Mouse (Mus musculus) hindbrain, embryonic 13.5 days (tissue): Measurements from ENCODE around the gene Lsmem1. TPM values are rescaled to one million over a fixed set of nuclear protein-coding genes. Genes with fewer than 3 reads are reported as not detected.
A peak's percentile ranks its signal among the peaks of the same experiment; 100 is the strongest.

Experiments used
- ATAC-seq: fragments of 200-750 bp; cut with Nextera tagmentation; 2 replicates; pipeline ENCODE4 v1.8.0; 2017; ENCODE audit warnings: moderate TSS enrichment; ENCODE audit not compliant: low FRiP score
- H3K27ac ChIP-seq: fragments of 300-500 bp; sonication (generic); 2 replicates; pipeline ENCODE4 v1.5.1; 2015; ENCODE audit warnings: inconsistent platforms, mild to moderate bottlenecking, moderate library complexity
- H3K27me3 ChIP-seq: fragments of 300-500 bp; sonication (generic); 2 replicates; pipeline ENCODE4 v1.6.1; 2015; ENCODE audit warnings: mild to moderate bottlenecking, inconsistent platforms
- H3K36me3 ChIP-seq: fragments of 300-500 bp; sonication (generic); 2 replicates; pipeline ENCODE4 v1.6.1; 2015; ENCODE audit warnings: mild to moderate bottlenecking, inconsistent platforms
- H3K4me1 ChIP-seq: fragments of 300-500 bp; sonication (generic); replicated peaks from 2 replicates; pipeline ENCODE4 v1.6.1; 2015; ENCODE audit warnings: inconsistent platforms
- H3K4me2 ChIP-seq: fragments of 300-500 bp; sonication (generic); 2 replicates; pipeline ENCODE4 v1.6.1; 2015; ENCODE audit warnings: inconsistent platforms, mild to moderate bottlenecking, moderate library complexity
- H3K4me3 ChIP-seq: fragments of 300-500 bp; sonication (generic); 2 replicates; pipeline ENCODE4 v1.5.1; 2015; ENCODE audit warnings: mild to moderate bottlenecking, inconsistent platforms
- H3K9ac ChIP-seq: fragments of 300-500 bp; sonication (generic); 2 replicates; pipeline ENCODE4 v1.6.1; 2015; ENCODE audit warnings: mild to moderate bottlenecking, inconsistent platforms
- H3K9me3 ChIP-seq: fragments of 300-500 bp; sonication (generic); 2 replicates; pipeline ENCODE4 v1.6.1; 2016; ENCODE audit warnings: inconsistent platforms
- WGBS: fragments of 180-500 bp; shearing (Covaris S2); methylation state at CpG from one replicate; pipeline ENCODE4 v1.1.7; 2015; 5-methylcytosine and 5-hydroxymethylcytosine counted together
- polyA plus RNA-seq: library from polyadenylated mRNA; unstranded; fragments of >200 nt; fragmentation: Nextera tagmentation; extraction: Ambion mirVana; gene quantifications from 2 replicates; pipeline ENCODE4 v1.2.1, GENCODE M21; 2015

Lsmem1 gene
- polyA plus RNA-seq, 1 experiment from 2014 or later = 0.18 TPM

DNA sequence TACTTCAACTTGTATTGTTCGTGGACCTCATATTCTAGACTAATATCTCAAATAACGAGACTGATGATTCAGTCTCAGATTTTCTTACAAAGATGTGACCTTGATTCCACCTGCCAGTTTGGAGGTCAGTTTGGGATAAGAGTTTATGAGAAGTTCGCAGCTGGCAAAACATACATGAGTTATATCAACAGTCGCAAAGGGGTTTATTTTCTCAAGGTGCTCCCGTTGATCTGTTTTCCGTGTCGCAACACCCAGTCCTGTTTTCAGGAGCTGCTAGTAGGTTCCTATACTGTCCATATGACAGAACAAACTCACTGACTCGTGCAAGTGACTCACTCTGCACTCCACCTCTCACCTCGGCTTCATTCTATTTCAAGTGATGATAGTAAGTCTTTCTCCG, 24.4 kb upstream of the Lsmem1 start:
- WGBS = 60% methylated on average over 10 of the region's 10 CpGs
- Histone ChIP-seq H3K9ac (peak overlapping the region; percentile 65), H3K27me3 (no peaks in the 10 kb centered on the region), H3K9me3 (no peaks in the 10 kb centered on the region), H3K4me1 (peaks cover 22% of the 10 kb centered on the region), H3K4me3 (peak overlapping the region; percentile 92), H3K27ac (peak overlapping the region; percentile 81), H3K4me2 (peak overlapping the region; percentile 59), H3K36me3 (no peaks in the 10 kb centered on the region)
- ATAC-seq = no peak

DNA sequence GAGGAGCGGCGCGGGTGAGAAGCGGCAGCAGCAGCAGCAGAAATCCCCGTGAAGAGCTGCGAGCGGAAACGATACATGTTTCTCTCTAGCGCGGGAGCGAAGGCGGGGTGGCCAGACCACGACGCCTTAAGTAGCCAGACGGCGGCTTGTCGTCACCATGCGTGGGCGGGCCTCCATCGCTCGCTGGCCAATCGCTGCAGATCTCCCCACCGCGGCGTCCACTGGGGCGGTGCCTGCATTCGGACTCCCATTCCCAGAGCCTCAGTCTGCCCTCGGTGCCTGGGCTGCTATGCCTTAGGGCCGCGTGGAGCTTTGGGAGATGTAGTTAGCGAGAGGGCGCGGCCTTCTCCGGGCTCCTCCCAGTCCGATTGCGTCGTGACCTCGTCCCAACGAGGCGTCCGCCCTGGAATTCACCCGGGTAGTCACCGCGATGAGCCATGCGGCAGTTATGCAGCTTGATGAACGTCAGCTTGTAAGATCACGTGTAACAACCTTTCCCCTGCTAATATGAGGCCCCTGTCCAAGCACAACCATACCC, 23.9 kb upstream of the Lsmem1 start:
- Histone ChIP-seq H3K27ac (peak overlapping the region; percentile 98), H3K9me3 (no peaks in the 10 kb centered on the region), H3K27me3 (no peaks in the 10 kb centered on the region), H3K4me2 (peak overlapping the region; percentile 74), H3K4me1 (peaks cover 22% of the 10 kb centered on the region), H3K4me3 (peak overlapping the region; percentile 92), H3K36me3 (no peaks in the 10 kb centered on the region), H3K9ac (peak overlapping the region; percentile 97)
- ATAC-seq = peak; percentile 98
- WGBS = under 1% methylated on average over 46 of the region's 47 CpGs

DNA sequence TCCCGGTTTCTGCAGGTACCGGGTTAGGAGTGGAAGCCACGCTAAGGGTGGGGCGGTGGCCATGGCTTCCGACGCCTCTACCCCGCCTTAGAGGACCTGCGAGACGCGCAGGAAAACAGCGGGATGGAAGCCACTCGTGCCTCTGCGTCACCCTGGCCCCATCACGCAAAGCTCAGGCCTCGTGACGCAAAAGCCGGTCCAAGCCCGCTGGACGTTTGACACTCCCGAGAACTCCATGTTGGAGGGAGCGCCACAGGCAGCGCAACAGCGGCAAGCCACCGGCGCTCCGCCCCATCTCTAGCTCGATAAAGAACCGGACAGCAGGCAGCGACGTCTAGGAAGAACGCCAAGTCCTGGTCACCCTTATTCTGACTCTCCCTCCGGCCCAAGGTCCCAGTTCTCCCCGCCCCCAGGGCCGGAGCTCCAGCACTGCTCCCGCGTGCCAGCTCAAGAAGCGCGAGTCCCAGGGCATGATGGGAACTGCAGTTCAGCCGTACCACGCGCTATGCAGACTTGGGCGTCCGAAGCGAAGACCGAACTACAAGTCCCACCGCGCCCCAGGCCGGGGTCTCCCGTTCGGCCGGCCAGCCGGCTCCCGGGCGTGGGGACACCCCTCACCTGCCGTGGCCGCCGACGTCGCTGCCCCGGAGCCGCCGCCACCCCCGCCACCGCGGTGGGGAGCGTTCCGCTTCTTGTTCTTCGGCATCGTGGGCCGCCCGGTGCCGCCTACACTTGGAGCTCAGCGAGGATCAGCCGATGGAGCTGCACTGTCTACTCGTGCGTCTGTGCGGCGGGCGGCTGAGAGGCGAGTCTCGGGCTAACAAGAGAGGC, 23.2 kb upstream of the Lsmem1 start:
- Histone ChIP-seq H3K4me1 (peaks cover 22% of the 10 kb centered on the region), H3K9ac (peak overlapping the region; percentile 97), H3K27me3 (no peaks in the 10 kb centered on the region), H3K36me3 (no peaks in the 10 kb centered on the region), H3K4me3 (peak overlapping the region; percentile 92), H3K9me3 (no peaks in the 10 kb centered on the region), H3K27ac (peak overlapping the region; percentile 98), H3K4me2 (peak overlapping the region; percentile 74)
- ATAC-seq = peak; percentile 96
- WGBS = under 1% methylated on average over 75 of the region's 81 CpGs

DNA sequence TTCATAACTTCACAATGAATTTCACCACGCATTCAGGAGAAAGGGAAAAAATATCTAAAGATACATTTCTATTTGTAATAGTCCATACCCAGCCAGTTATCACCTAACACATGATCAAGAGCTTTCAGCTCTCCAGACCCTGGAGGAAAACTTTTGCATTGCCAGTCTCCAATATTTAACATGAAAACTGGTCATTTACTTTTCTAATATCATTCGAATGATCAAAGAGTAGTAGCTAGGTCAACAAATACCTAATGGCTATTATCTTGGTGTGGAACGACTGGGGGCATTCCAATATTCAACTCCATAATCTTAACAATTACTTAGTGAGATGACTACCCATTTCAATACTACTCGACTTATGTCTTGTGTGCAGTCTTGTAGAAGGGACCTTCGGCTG, 22.3 kb upstream of the Lsmem1 start:
- peak overlapping the region; percentile 98; the same call in 1 of the 2 replicates for H3K27ac ChIP-seq
- no peaks in the 10 kb centered on the region for H3K9me3 ChIP-seq
- H3K36me3 ChIP-seq = peaks cover under 1% of the 10 kb centered on the region; the same call in 1 of the 2 replicates
- no peak for ATAC-seq
- H3K4me3 ChIP-seq = peak overlapping the region; percentile 92
- peaks cover 22% of the 10 kb centered on the region for H3K4me1 ChIP-seq
- peak overlapping the region; percentile 97 for H3K9ac ChIP-seq
- H3K4me2 ChIP-seq = peak overlapping the region; percentile 74
- WGBS = 21% methylated on average over 5 of the region's 5 CpGs
- H3K27me3 ChIP-seq = no peaks in the 10 kb centered on the region

DNA sequence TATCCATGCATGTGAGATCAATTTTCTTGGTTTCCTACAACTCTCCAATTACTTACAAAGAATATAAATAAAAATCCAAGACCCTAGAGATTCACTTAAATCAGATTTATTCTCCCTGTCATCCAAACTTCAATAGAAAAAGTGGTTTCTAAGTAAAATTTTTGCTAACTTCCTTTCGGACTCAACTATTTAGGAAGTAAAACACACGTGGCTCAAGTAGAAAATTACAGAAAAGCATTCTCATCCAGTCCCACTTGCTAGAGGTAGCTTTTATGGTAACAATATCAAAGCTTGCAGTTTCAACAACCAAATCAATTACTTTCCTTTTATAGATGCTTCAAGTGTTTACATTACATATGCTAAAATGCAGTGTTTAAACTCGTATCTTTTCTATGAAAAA, 21.6 kb upstream of the Lsmem1 start:
- Histone ChIP-seq H3K36me3 (peaks cover 6% of the 10 kb centered on the region), H3K9ac (peak overlapping the region; percentile 97; the same call in 1 of the 2 replicates), H3K27me3 (no peaks in the 10 kb centered on the region), H3K9me3 (no peaks in the 10 kb centered on the region), H3K4me2 (peak overlapping the region; percentile 74), H3K4me3 (peak overlapping the region; percentile 92), H3K27ac (no peak overlapping the region), H3K4me1 (peaks cover 22% of the 10 kb centered on the region)
- ATAC-seq = no peak
- WGBS = 41% methylated on average over 3 of the region's 3 CpGs

DNA sequence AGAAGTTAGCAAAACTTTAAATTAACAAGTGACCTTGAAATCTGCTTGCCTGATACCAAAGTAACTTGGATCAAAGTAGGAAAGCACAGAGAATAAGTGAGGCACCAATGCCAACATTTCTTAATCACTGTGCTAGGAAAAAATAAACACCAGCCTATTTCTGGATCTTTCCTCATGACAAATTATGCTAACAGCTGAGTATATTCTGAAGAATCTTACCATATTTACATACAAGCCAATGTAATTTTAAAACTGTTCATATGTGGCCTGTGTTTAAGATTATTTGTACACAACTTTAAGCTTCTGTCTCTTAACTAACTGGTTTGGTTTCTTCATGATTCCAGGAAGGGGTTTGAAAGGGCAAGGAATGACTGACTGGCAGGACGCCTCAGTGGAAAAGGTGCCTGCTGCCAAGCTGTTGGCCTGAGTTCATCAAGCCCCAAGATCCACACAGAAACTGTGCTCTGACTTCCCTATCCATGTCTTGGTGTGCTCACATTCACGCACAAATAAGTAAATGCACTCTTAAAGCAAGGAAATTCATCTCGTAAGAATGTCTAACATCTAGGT, 20.8 kb upstream of the Lsmem1 start:
- WGBS = 50% methylated on average over 3 of the region's 3 CpGs
- Histone ChIP-seq H3K4me2 (peak overlapping the region; percentile 74), H3K36me3 (peaks cover 14% of the 10 kb centered on the region), H3K9me3 (no peaks in the 10 kb centered on the region), H3K9ac (peak overlapping the region; percentile 30; the same call in 1 of the 2 replicates), H3K4me3 (peak overlapping the region; percentile 92; the same call in 1 of the 2 replicates), H3K4me1 (peaks cover 22% of the 10 kb centered on the region), H3K27me3 (no peaks in the 10 kb centered on the region), H3K27ac (no peak overlapping the region)
- ATAC-seq = no peak

DNA sequence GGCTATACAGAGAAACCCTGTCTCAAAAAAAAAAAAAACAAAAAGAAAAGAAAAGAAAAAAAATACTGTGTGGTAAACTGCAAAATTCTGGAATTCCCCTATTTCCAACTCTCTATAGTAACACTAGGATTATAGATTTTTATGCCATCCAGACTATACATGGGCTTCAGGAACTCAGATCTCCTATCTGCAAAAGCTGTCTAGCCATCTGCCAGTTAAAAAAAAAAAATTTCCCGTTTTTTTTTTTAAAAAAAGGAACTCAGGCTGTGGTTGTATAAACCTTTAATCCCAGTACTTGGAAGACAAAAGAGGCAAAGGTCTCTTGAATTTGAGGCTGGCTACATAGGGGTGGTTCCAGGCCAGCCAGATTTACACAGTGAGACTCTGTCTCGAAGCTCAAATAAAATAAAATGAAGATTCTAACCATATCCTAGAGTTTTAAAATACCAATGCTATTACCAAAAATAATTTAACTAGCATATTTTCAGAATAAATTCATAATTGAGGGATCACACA, 19.2 kb upstream of the Lsmem1 start:
- H3K9ac ChIP-seq = no peak overlapping the region
- H3K4me2 ChIP-seq = no peak overlapping the region
- no peaks in the 10 kb centered on the region for H3K27me3 ChIP-seq
- H3K4me3 ChIP-seq = no peak overlapping the region
- WGBS = 82% methylated on average over 2 of the region's 2 CpGs
- peaks cover 30% of the 10 kb centered on the region for H3K36me3 ChIP-seq
- no peak for ATAC-seq
- peaks cover 18% of the 10 kb centered on the region for H3K4me1 ChIP-seq
- H3K9me3 ChIP-seq = no peaks in the 10 kb centered on the region
- H3K27ac ChIP-seq = no peak overlapping the region

DNA sequence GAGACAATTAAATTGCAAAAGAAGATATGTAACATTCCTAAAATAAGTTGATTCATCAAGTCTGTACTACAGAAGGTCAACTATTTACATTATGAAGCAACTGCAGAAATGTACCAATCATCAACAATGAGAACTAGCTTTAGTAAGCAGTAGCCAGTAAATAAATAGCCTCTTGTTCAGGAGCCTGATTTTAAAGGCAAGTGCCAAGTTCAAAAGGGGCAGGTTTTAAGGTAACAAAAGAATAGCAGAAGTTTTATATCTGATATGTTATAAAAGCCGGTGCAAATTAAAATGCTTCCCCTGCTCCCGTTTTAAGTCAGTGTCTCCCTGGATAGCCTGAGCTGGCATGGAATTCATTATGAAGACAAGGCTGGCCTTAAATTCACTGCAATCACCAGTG, 18.5 kb upstream of the Lsmem1 start:
- ATAC-seq = no peak
- Histone ChIP-seq H3K36me3 (peaks cover 37% of the 10 kb centered on the region), H3K4me3 (no peak overlapping the region), H3K4me2 (no peak overlapping the region), H3K9me3 (no peaks in the 10 kb centered on the region), H3K27ac (no peak overlapping the region), H3K9ac (no peak overlapping the region), H3K27me3 (no peaks in the 10 kb centered on the region), H3K4me1 (peaks cover 18% of the 10 kb centered on the region)
- 88% methylated on average over 2 of the region's 2 CpGs for WGBS

DNA sequence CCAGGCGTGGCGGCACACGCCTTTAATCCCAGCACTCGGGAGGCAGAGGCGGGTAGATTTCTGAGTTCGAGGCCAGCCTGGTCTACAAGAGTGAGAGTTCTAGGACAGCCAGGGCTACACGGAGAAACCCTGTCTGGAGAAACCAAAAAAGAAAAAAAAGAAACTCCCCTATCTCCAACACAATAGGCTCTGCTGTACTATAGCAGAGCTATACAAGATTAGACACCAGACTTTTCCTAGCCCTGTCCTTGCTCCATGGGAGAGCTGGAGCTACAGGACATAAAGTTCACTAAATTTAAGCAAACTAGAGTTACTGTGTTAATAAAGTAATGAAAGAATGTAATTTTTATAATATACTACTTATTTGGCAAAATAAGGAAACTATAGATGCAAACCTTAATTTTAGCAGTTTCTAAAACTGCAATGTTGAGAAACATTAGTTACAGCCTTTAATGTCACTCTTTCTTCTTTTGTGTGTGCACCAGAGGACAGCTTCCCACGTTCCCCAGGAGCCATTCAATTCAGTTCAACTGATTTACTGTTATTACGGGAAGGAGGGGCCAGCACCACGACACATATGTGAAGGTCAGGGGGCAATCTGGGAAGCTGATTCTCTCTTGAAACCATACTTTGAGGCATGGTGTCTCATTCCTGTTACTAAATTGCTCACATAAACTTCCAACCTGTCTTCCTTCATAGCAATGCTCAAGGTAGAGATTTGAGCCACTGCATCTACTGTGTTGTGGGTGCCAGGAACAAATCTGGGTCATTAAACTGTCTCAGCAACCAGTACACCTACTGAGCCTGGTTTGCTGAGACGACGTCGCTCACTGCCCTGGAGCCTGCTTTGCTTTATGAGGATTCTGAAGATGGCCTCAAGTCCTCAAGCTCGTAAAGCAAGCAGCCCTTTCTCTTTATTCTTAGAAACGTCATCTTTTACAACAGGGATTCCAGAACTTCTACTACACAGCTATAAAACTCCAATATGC, 15.9 kb upstream of the Lsmem1 start:
- no peak for ATAC-seq
- Histone ChIP-seq H3K27ac (no peak overlapping the region), H3K27me3 (no peaks in the 10 kb centered on the region), H3K9ac (no peak overlapping the region), H3K4me1 (peaks cover 4% of the 10 kb centered on the region), H3K36me3 (peaks cover 60% of the 10 kb centered on the region), H3K4me2 (no peak overlapping the region), H3K4me3 (no peak overlapping the region), H3K9me3 (no peaks in the 10 kb centered on the region)
- WGBS = 90% methylated on average over 15 of the region's 15 CpGs

DNA sequence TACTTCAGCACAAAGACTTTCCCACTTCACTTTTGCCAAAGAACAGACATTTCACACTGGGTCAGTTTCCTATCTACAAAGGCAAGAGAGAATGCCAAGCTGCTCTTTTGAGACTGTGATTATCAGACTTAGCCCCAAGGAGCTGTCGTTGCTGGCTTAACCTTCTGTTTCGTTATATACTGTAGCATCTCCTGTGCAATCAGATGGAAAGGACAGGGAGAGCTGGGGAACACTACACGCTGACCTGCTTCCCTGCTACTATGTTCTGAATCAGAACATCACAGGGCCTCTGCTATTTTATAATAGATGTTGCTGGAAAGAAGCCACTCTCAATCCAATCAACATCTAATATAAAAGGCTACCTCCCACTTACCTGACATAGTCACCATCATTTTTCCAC, 9.8 kb upstream of the Lsmem1 start:
- no peak for ATAC-seq
- WGBS = 90% methylated on average over 3 of the region's 3 CpGs
- H3K36me3 ChIP-seq = peaks cover 77% of the 10 kb centered on the region

DNA sequence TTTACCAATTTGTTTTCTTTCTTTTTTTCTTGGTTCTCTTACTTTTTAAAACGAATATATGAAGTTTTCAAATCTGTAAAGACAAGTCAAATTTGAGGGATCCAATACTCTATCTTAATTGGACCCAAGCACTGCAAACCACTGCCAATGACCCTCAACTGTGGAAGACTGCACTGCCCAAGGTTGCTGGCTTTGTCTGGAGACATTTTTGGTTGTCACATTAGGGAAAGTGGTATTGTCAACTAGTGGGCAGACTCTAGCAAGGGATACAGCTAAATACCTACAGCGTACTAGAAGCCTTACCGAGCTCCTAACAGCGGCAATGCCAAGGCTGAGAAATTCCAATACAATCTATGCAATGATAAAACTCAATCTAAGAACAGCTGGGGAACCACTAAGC, 8.6 kb upstream of the Lsmem1 start:
- peaks cover 72% of the 10 kb centered on the region for H3K36me3 ChIP-seq
- 95% methylated on average over 4 of the region's 4 CpGs for WGBS
- ATAC-seq = no peak

More for the DNA sequence above, 9.8 kb upstream of the Lsmem1 start:
- Histone ChIP-seq H3K9ac (no peak overlapping the region), H3K9me3 (no peaks in the 10 kb centered on the region), H3K4me3 (no peak overlapping the region), H3K4me1 (no peaks in the 10 kb centered on the region), H3K27ac (no peak overlapping the region), H3K4me2 (no peak overlapping the region), H3K27me3 (no peaks in the 10 kb centered on the region)

More for the DNA sequence above, 8.6 kb upstream of the Lsmem1 start:
- Histone ChIP-seq H3K9ac (no peak overlapping the region), H3K27me3 (no peaks in the 10 kb centered on the region), H3K9me3 (no peaks in the 10 kb centered on the region), H3K4me2 (no peak overlapping the region), H3K27ac (no peak overlapping the region), H3K4me1 (no peaks in the 10 kb centered on the region), H3K4me3 (no peak overlapping the region)
